Mouse (Mus musculus) brain, adult 2 months (tissue): ENCODE data around the gene Lrrc49.

Experiments
- DNase-seq: peaks from one replicate; pipeline ENCODE4 v3.0.0; 2011; ENCODE audit warnings: low read depth, low spot score

The Lrrc49 gene

GRCm38 (mm10) chr9:60687891-60688324 lies at the start of gene Lrrc49:
Lrrc49 (minus strand) TSS chr9:60688158.
- DNase-seq, result peak; percentile 98

DNA sequence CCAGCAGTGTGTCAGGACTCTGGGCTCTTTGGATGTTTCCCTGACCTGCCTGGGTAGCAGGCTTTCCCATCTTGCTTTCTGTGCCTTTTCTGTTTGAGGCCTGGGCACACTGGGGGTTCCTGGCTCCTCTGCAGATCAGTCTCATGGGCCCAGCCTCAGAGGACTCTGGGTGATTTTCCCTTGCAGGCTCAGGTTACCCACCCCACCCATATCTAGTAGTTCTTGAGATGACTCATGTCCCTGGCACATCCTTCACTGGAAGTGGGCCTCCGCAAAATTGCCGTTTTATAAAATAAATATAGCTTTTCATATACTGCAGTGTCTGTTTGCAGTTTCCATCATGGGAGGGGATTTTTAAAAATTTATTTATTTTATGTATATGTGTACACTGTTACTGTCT lies 46.4 kb upstream of the Lrrc49 start:
- peak; percentile 58 for DNase-seq

DNA sequence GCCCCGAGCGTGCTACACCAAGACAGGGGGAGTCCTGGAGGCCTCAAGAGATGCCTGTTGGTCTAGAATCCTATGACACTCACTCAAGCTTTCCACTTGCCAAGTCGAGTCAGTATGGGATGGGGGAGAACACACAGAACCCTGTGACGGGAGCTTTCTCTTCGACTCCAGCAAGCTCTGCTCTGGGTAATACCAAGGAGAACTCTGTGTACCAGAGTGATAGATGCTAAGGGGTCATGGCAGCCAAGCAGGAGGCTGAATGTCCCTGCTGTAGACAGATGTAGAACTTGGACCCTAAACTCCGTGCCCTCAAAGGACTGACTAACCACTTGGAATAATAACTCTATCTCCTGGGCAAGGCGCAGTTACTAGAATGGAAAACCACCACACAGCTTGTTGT lies 37.0 kb upstream of the Lrrc49 start:
- no peak for DNase-seq

GRCm38 (mm10) chr9:60719687-60720086 lies 31.7 kb upstream of the Lrrc49 start:
- peak; percentile 67 for DNase-seq

- DNase-seq, result peak; percentile 71
Observed at GRCm38 (mm10) chr9:60718284-60718683, 30.3 kb upstream of the Lrrc49 start.

DNA sequence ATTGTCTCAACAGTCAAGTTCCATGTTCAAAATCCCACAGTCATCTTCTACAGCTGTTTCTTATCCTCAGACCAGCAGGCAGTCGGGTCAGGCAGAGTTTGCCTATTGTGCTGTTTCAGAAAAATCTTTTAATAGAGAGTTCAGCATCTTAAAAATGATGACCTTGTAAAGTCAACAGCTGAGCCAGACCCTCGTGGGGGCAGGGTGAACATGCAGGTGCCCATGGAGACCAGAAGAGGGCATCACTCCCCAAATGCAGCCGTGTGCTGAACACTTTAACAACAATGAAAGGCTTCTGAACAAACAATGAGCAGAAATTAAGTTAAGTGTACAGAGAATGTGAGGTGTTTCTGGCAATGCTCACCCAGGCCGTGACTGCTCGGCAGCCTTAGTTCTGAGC lies 27.9 kb upstream of the Lrrc49 start:
- peak; percentile 58 for DNase-seq

- DNase-seq, result peak; percentile 67
Observed at GRCm38 (mm10) chr9:60715271-60715670, 27.3 kb upstream of the Lrrc49 start.

GRCm38 (mm10) chr9:60714191-60714590 lies 26.2 kb upstream of the Lrrc49 start:
- peak; percentile 84 for DNase-seq

DNA sequence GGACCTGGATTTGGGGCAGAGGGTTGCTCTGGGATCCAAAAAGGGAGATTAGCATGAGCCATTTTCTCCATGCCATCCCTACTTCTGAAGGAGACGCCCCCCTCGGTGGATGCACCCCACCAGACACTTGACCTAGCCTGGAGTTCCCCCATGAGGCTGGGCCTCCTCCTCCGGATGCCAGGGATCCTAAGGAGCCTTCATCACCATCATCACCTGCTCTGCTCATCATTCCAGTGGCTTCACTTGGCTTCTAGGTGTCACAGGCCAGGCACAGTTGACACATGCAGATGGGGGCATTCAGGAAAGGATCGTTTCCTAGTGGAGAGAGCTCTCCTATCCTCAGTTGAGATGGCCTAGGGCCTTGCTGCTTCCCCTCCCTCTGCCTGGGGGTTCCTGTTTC lies 25.7 kb upstream of the Lrrc49 start:
- DNase-seq, result peak; percentile 36

- DNase-seq, result peak; percentile 89
Observed at GRCm38 (mm10) chr9:60712771-60713541, 25.0 kb upstream of the Lrrc49 start, which contains the start of gene Larp6. Larp6 (plus strand) TSS chr9:60712989.

GRCm38 (mm10) chr9:60712011-60712410 lies 24.1 kb upstream of the Lrrc49 start:
- no peak for DNase-seq

DNA sequence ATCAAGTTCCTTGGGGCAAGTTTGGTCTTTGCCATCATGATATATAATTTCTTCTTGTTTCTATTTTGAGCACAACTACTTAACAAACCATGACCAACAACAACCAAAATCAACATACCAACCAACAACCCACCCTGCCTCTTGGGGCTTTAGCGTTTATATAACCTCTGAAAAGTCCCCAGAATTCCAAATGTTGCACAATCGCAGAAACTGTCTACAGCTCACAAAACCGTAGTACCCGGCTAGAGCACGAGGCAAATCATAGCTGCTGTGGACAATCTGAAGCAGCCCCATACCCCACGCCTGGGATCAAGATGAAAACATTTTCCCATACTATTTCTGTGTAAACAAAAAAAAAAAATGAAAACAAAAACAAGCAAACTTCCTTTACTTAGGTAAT lies 21.8 kb upstream of the Lrrc49 start:
- no peak for DNase-seq

GRCm38 (mm10) chr9:60708606-60709005 lies 20.6 kb upstream of the Lrrc49 start:
- no peak for DNase-seq

- no peak for DNase-seq
Observed at GRCm38 (mm10) chr9:60707594-60707993, 19.6 kb upstream of the Lrrc49 start.

- peak; percentile 88 for DNase-seq
Observed at GRCm38 (mm10) chr9:60699581-60700231, 11.7 kb upstream of the Lrrc49 start.

DNA sequence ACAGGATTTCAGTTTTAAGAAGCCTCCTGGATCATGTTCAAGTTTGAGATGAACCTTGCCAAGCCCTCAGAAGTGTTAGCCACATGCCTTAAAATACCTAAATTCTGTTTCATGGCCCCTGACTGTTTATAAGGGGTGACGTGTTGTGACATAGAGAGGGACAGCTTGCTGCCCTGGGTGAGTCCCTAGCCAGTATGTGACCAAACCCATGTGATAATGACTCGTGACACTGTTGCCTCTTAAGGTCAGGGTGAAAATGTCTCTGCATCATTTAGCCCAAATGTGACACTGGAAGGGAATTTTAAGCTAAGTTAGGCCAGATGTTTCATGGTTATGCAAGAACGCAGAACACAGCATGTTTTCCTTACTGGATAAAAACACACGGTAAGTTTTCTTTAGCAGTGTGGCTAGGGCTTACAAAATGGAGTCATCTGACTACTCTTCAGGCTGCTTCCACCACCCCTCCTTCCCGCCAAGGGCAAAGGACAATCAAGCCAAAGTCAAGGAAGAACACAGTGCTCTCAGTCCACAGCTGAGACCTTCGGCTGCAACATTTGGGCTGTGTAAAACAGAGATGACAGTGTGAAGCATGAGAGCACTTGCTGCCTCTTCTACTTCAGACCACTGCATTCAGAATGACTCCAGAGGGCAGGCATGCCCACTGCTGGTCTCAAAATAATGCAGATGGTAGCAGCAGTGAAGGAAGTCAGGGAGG lies 8.5 kb upstream of the Lrrc49 start:
- peak; percentile 54 for DNase-seq

GRCm38 (mm10) chr9:60693986-60694385 lies 6.0 kb upstream of the Lrrc49 start:
- DNase-seq, result no peak

GRCm38 (mm10) chr9:60692624-60693023 lies 4.7 kb upstream of the Lrrc49 start:
- DNase-seq, result peak; percentile 35

- DNase-seq, result peak; percentile 85
Observed at GRCm38 (mm10) chr9:60687415-60687814, 543 bp downstream of the Lrrc49 start.

DNA sequence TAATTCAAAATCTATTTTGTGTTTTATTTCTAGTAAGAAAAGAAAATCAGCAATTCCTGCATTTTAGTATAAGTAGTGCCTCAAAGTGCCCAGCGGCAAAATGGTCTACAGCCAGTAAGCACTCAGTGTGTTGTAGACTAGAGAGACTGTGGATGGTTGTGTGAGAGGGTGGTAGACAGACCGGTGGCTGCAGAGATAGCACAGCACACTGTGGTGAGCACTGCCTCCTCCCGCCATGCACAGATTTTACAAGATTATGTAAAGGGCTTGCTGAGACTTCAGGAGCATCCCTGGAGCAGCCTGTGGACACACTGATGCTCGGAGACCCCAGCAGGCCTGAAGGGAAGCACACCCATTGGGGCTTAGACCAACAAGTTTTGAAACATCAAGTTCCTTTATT lies 5.2 kb downstream of the Lrrc49 start:
- DNase-seq, result peak; percentile 55

- no peak for DNase-seq
Observed at GRCm38 (mm10) chr9:60681005-60681404, 7.0 kb downstream of the Lrrc49 start.

- DNase-seq, result no peak
Observed at GRCm38 (mm10) chr9:60678913-60679312, 9.0 kb downstream of the Lrrc49 start.
